Mouse (Mus musculus) liver, embryonic 11.5 days (tissue): ENCODE measurements around the gene Hnf4a. TPM values are rescaled to one million over a fixed set of nuclear protein-coding genes. Genes with fewer than 3 reads are reported as not detected.
"Not testable (repeated sequence)": the region's sequence is repeated elsewhere in the genome, so short reads cannot be mapped to it uniquely, and the experiment has no call there.

Source experiments
- ATAC-seq: fragments of 200-750 bp; cut with Nextera tagmentation; replicated peaks from 2 replicates; pipeline ENCODE4 v1.8.0; 2017; ENCODE audit warnings: moderate number of reproducible peaks, mild to moderate bottlenecking, moderate TSS enrichment, moderate library complexity; ENCODE audit not compliant: low FRiP score
- DNase-seq: peaks from one replicate; pipeline ENCODE4 v3.0.0-alpha.2; 2017; ENCODE audit warnings: low spot score
- H3K27ac ChIP-seq: fragments of 300-500 bp; sonication (generic); 2 replicates; pipeline ENCODE4 v1.5.1; 2014; ENCODE audit warnings: mild to moderate bottlenecking, low read depth, low read length, control low read depth
- H3K27me3 ChIP-seq: fragments of 300-500 bp; sonication (generic); replicated peaks from 2 replicates; pipeline ENCODE4 v1.6.1; 2014; ENCODE audit warnings: low read length, mixed read lengths; ENCODE audit not compliant: control insufficient read depth, insufficient read depth
- H3K36me3 ChIP-seq: fragments of 300-500 bp; sonication (generic); 2 replicates; pipeline ENCODE4 v1.6.1; 2014; ENCODE audit warnings: mild to moderate bottlenecking, low read length, moderate library complexity, mixed read lengths; ENCODE audit not compliant: control insufficient read depth, insufficient read depth
- H3K4me1 ChIP-seq: fragments of 300-500 bp; sonication (generic); replicated peaks from 2 replicates; pipeline ENCODE4 v1.6.1; 2014; ENCODE audit warnings: low read length, mixed read lengths; ENCODE audit not compliant: control insufficient read depth, insufficient read depth
- H3K4me2 ChIP-seq: fragments of 300-500 bp; sonication (generic); 2 replicates; pipeline ENCODE4 v1.6.1; 2014; ENCODE audit warnings: mild to moderate bottlenecking, control low read depth, moderate library complexity
- H3K4me3 ChIP-seq: fragments of 300-500 bp; sonication (generic); 2 replicates; pipeline ENCODE4 v1.5.1; 2014; ENCODE audit warnings: low read depth, low read length, control low read depth
- H3K9ac ChIP-seq: fragments of 300-500 bp; sonication (generic); 2 replicates; pipeline ENCODE4 v1.6.1; 2014; ENCODE audit warnings: low read depth, low read length, control low read depth
- H3K9me3 ChIP-seq: fragments of 300-500 bp; sonication (generic); 2 replicates; pipeline ENCODE4 v1.6.1; 2016; ENCODE audit warnings: low read length, inconsistent platforms, mixed read lengths; ENCODE audit not compliant: control insufficient read depth
- WGBS: fragments of 180-500 bp; shearing (Covaris S2); extraction: QIAGEN DNeasy Blood & Tissue Kit; methylation state at CpG from one replicate; pipeline ENCODE4 v1.1.7; 2014; 5-methylcytosine and 5-hydroxymethylcytosine counted together
- polyA plus RNA-seq: library from polyadenylated mRNA; unstranded; fragments of >200 nt; fragmentation: Nextera tagmentation; extraction: Ambion mirVana; gene quantifications from 2 replicates; pipeline ENCODE4 v1.2.1, GENCODE M21; 2014

The Hnf4a gene
- 18.9 and 20.0 TPM in 2 replicates for polyA plus RNA-seq

DNA sequence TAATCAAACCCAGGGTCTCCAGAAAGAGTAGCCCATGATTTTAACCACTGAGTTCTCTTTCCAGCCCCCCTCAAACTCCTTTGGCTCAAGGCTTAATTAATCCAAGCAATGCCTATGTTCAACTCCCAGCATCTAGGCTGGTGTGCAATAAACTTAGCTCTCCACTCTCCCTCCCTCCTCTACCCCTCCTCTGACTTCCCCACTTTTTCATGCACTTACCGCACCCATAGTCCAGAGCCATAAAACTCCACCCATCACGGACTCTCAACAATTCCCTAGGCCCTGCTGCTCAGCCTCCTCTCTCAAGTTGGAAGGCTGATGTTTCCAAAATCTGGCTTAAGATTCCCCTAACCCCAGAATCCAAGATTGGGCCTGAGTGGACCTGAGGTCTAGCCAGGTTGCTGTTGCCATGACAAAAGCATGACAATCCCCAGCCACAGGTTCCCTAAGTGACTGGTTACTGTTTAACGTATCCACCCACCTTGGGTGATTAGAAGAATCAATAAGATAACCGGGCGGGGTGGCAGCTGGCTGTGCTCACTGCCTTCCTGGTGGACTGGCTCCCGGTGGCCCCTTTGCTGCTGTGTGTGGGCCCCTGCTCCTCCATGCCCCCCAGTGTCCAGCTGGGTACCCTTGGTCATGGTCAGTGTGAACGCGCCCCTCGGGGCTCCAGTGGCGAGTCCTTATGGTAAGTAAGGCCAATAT, at the start of gene Hnf4a:
Gene Hnf4a (plus strand): TSS at position 509 of the 705 bp plus-strand sequence.
- Histone ChIP-seq H3K36me3 (no peaks in the 10 kb centered on the region), H3K4me2 (peak within 1 kb of the TSS; percentile 28), H3K27me3 (no peaks in the 10 kb centered on the region), H3K27ac (no peak within 1 kb of the TSS), H3K4me1 (no peaks in the 10 kb centered on the region), H3K4me3 (peak within 1 kb of the TSS; percentile 41), H3K9ac (peak within 1 kb of the TSS; percentile 7; the same call in 1 of the 2 replicates), H3K9me3 (no peaks in the 10 kb centered on the region)
- WGBS = 63% methylated on average over 10 of the region's 10 CpGs
- peak; percentile 34; the same call in 1 of the 2 replicates for ATAC-seq
- DNase-seq = no peak

DNA sequence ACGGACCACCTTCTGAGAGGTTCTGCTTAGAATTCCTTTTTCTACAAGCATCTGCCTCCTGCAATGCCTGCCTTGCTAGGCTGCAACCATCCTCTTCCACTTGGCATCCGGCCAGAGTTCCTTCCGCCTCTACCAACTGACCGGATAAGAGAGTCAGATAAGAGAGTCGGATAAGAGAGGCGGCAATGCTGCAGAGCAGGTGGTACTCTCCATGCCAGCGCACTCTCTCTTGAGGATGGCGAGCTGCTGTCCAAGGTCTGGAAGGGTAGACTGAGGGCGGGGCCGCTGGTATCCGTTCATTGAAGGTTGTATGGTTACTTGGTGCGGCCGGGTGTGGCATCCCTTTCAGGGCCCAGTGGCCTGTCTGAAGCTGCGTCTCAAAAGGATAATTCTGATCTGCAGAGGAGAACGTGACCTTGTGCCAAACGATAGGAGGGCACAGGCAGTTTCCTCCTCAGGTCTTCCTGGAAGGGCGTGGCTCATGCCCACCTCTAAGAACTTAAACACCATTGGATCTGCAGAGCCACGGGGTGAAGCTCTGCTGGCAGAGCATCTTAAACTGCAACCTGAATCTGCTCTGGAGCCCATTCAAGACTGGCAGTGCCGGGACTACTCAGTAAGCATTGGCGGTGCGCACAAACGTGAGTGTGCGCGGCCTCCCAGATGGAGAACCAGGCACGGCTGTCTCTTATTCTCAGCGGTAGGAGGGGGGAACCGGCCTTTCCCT, 47.9 kb upstream of the Hnf4a start:
- 34% methylated on average over 27 of the region's 27 CpGs for WGBS
- Histone ChIP-seq H3K4me3 (no peak overlapping the region), H3K9ac (no peak overlapping the region), H3K4me1 (0 out of 2 replicates have a peak, but pooled peaks cover 4% of the 10 kb centered on the region), H3K4me2 (no peak overlapping the region), H3K9me3 (no peaks in the 10 kb centered on the region), H3K27me3 (peaks cover 16% of the 10 kb centered on the region), H3K27ac (no peak overlapping the region), H3K36me3 (no peaks in the 10 kb centered on the region)
- no peak for DNase-seq
- ATAC-seq = no peak

GRCm38 (mm10) chr2:163459380-163459779, 47.2 kb upstream of the Hnf4a start:
- Histone ChIP-seq H3K9me3 (no peaks in the 10 kb centered on the region), H3K4me1 (0 out of 2 replicates have a peak, but pooled peaks cover 4% of the 10 kb centered on the region), H3K27me3 (peaks cover 16% of the 10 kb centered on the region), H3K4me3 (no peak overlapping the region), H3K27ac (no peak overlapping the region), H3K4me2 (no peak overlapping the region), H3K9ac (no peak overlapping the region), H3K36me3 (no peaks in the 10 kb centered on the region)
- 32% methylated on average over 10 of the region's 10 CpGs for WGBS
- no peak for ATAC-seq
- DNase-seq = no peak

DNA sequence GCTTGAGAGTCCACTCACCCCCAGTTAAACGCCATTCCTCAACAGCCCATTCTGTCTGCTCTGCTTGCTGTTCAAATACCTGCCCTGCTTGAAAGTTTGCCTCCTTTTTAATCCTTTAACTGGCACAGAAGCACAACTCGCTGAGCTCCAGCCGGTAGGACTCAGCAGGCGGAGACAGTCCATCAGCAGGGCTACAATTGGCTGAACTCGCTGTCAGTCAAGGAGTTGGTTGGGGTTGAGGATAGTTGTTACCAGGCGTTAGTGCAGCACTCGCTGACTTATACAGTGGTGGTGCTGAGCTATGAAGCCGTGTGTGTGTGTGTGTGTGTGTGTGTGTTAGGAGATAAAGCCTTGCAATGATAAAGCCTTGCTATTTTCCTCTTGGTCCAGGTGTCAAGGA, 46.0 kb upstream of the Hnf4a start:
- Histone ChIP-seq H3K27ac (no peak overlapping the region), H3K4me1 (0 out of 2 replicates have a peak, but pooled peaks cover 4% of the 10 kb centered on the region), H3K36me3 (no peaks in the 10 kb centered on the region), H3K4me3 (no peak overlapping the region), H3K9me3 (no peaks in the 10 kb centered on the region), H3K9ac (no peak overlapping the region), H3K27me3 (peaks cover 16% of the 10 kb centered on the region), H3K4me2 (no peak overlapping the region)
- ATAC-seq (no peak), DNase-seq (no peak)
- WGBS = 81% methylated on average over 8 of the region's 8 CpGs

DNA sequence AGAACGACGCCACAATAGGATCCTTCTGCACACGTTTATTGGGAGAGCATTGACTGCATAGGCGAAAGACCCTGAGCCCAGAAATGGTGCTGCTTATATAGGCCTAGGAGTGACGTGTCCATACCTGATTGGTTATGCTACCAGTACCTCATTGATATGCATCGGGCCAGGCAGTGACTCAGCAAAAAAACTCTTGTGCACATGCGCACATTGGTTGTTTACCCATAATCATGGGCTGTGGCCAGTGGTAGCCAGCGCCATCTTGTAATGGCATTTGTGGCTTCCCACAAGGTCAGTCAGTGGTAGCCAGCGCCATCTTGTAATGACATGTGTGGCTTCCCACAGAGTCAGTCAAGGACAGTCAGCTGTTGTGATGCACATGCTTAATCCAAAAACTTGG, 45.3 kb upstream of the Hnf4a start:
- not testable (repeated sequence) for H3K9ac ChIP-seq, ATAC-seq, H3K36me3 ChIP-seq, DNase-seq, H3K4me1 ChIP-seq, H3K27ac ChIP-seq, H3K4me2 ChIP-seq, H3K9me3 ChIP-seq, H3K4me3 ChIP-seq
- peaks cover 16% of the 10 kb centered on the region for H3K27me3 ChIP-seq
- 90% methylated on average over 8 of the region's 9 CpGs for WGBS

DNA sequence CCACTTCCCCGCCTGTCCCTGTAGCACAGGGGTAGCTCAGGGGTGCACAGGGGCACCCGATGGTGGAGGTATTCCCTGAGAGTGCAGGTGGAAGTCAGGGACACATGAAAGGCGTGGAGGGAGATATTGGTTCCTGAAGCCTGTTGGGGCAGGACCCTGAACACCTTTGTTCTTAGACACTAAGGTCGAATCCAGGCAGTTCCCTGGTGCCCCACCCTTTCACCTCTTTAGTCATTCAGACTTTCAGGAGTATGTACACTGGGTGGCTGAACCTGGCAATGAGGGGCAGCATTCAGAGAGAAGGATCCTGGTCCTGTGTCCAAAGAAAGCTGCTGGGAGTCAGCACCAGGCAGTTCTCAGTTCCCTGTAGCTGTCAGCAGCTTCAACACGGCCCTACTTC, 44.2 kb upstream of the Hnf4a start:
- H3K27ac ChIP-seq = no peak overlapping the region

GRCm38 (mm10) chr2:163462801-163463200, 43.8 kb upstream of the Hnf4a start:
- Histone ChIP-seq H3K36me3 (no peaks in the 10 kb centered on the region), H3K27ac (no peak overlapping the region), H3K4me3 (no peak overlapping the region), H3K9me3 (no peaks in the 10 kb centered on the region), H3K9ac (no peak overlapping the region), H3K4me2 (no peak overlapping the region), H3K27me3 (peaks cover 16% of the 10 kb centered on the region), H3K4me1 (0 out of 2 replicates have a peak, but pooled peaks cover 4% of the 10 kb centered on the region)
- 67% methylated on average over 11 of the region's 11 CpGs for WGBS
- DNase-seq = no peak
- ATAC-seq = no peak

More for the DNA sequence above, 44.2 kb upstream of the Hnf4a start:
- no peak overlapping the region for H3K9ac ChIP-seq
- 61% methylated on average over 5 of the region's 5 CpGs for WGBS
- H3K4me1 ChIP-seq = 0 out of 2 replicates have a peak, but pooled peaks cover 4% of the 10 kb centered on the region
- peaks cover 16% of the 10 kb centered on the region for H3K27me3 ChIP-seq
- no peak overlapping the region for H3K4me3 ChIP-seq
- DNase-seq (no peak), ATAC-seq (no peak)
- H3K9me3 ChIP-seq = no peaks in the 10 kb centered on the region
- no peak overlapping the region for H3K4me2 ChIP-seq
- no peaks in the 10 kb centered on the region for H3K36me3 ChIP-seq

- H3K4me2 ChIP-seq = no peak overlapping the region
- 0 out of 2 replicates have a peak, but pooled peaks cover 4% of the 10 kb centered on the region for H3K4me1 ChIP-seq
- ATAC-seq (no peak), DNase-seq (no peak)
- H3K27me3 ChIP-seq = peaks cover 12% of the 10 kb centered on the region
- no peak overlapping the region for H3K9ac ChIP-seq
- no peak overlapping the region for H3K27ac ChIP-seq
- WGBS = 50% methylated on average over 10 of the region's 10 CpGs
- H3K4me3 ChIP-seq = no peak overlapping the region
- H3K9me3 ChIP-seq = no peaks in the 10 kb centered on the region
- no peaks in the 10 kb centered on the region for H3K36me3 ChIP-seq
Observed at GRCm38 (mm10) chr2:163463251-163463769, 43.3 kb upstream of the Hnf4a start.
